Mouse (Mus musculus): ENCODE data around the gene Klhdc8a. TPM values are rescaled to one million over a fixed set of nuclear protein-coding genes. Genes with fewer than 3 reads are reported as not detected.

Gene Klhdc8a
- 0.03 TPM in 1 of 2 replicates, not detected in the other for polyA plus RNA-seq (2012; ENCODE audit: low replicate concordance)

GRCm38 (mm10) chr1:132298425-132298800 is at the start of gene Klhdc8a:
TSS of gene Klhdc8a (plus strand) at chr1:132298626.

GRCm38 (mm10) chr1:132315889-132316624 is 17.6 kb downstream of the Klhdc8a start, which contains the start of gene Nuak2:
TSS of gene Nuak2 (plus strand) at chr1:132316126.

Other genes starting within 250 kb of the Klhdc8a start
- 0.07 and 0.21 TPM in 2 replicates for gene Mfsd4a, start 230.6 kb upstream of the Klhdc8a start, polyA plus RNA-seq (2012; ENCODE audit: low replicate concordance)
- 1.9 and 2.5 TPM in 2 replicates for gene Cdk18, start 158.9 kb upstream of the Klhdc8a start, polyA plus RNA-seq (2012; ENCODE audit: low replicate concordance)
- 0.24 TPM in 1 of 2 replicates, not detected in the other for gene Lemd1, start 107.2 kb upstream of the Klhdc8a start, polyA plus RNA-seq (2012; ENCODE audit: low replicate concordance)
- gene AC124108.1, start 107.2 kb upstream of the Klhdc8a start, polyA plus RNA-seq (2012; ENCODE audit: low replicate concordance): not detected in 2 replicates
- gene Gm10188, start 68.9 kb upstream of the Klhdc8a start, polyA plus RNA-seq (2012; ENCODE audit: low replicate concordance): not detected in 2 replicates
- gene Nuak2, start 17.5 kb downstream of the Klhdc8a start, polyA plus RNA-seq (2012; ENCODE audit: low replicate concordance): 4.7 and 6.2 TPM in 2 replicates
- 227 and 266 TPM in 2 replicates for gene Tmcc2, start 92.7 kb downstream of the Klhdc8a start, polyA plus RNA-seq (2012; ENCODE audit: low replicate concordance)
- 1.6 and 2.4 TPM in 2 replicates for gene Dstyk, start 118.9 kb downstream of the Klhdc8a start, polyA plus RNA-seq (2012; ENCODE audit: low replicate concordance)
- 2.3 and 4.1 TPM in 2 replicates for gene Rbbp5, start 178.7 kb downstream of the Klhdc8a start, polyA plus RNA-seq (2012; ENCODE audit: low replicate concordance)
- 0.26 TPM in 1 of 2 replicates, not detected in the other for gene Tmem81, start 207.6 kb downstream of the Klhdc8a start, polyA plus RNA-seq (2012; ENCODE audit: low replicate concordance)
- gene Cntn2, start 244.6 kb downstream of the Klhdc8a start, polyA plus RNA-seq (2012; ENCODE audit: low replicate concordance): 0.15 TPM in 1 of 2 replicates, not detected in the other